Mouse (Mus musculus) MEL-GATA-1-ER (cell line): ENCODE results near the gene Tcaf2.

Experiments
- DNase-seq: peaks from one replicate; pipeline ENCODE4 v3.0.0-alpha.2; 2012; ENCODE audit warnings: low read depth; ENCODE audit errors: extremely low read depth

Tcaf2 gene

GRCm38 (mm10) chr6:42577433-42577832 lies 67.6 kb downstream of the Tcaf2 start:
- DNase-seq, result no peak
